Mouse (Mus musculus): Measurements from ENCODE around the gene Gm21969. TPM values are rescaled to one million over a fixed set of nuclear protein-coding genes. Genes with fewer than 3 reads are reported as not detected.

The Gm21969 gene
- polyA plus RNA-seq, 2 experiments, result 0.03 TPM; not detected in 1

DNA sequence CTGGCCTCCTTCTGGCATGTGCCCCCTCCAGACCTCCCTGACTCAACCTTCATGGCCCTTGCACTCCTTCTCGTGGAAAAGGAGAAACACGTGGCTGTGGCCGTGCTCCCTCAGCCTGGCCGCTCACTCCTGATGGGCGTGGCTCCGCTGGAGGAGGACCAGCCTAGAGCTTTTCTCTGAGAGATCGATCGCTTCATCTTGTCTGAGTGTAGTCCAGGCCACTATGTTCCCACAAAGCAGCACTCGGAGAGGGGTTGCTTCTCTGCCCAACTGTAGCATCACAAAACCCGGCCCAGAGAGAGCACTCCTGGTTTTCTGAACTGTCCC is 29.2 kb downstream of the Gm21969 start:
- H3K9ac ChIP-seq (ENCODE audit: low read depth, low read length, severe bottlenecking), result no peak overlapping the region
- TF ChIP-seq POLR2A (IDR thresholded peaks at IDR 0.05; ENCODE audit: borderline replicate concordance, extremely low read depth, insufficient read depth, insufficient read length), result no peak
- H3K9me3 ChIP-seq (ENCODE audit: control insufficient read depth, low read length), result no peaks in the 10 kb centered on the region
- no peak overlapping the region for H3K27ac ChIP-seq (replicated peaks; ENCODE audit: low read depth, low read length)
- 83% methylated on average over 10 of the region's 10 CpGs for WGBS
- no peaks in the 10 kb centered on the region for H3K27me3 ChIP-seq (ENCODE audit: control insufficient read depth, insufficient read depth, low read length)
- H3K4me2 ChIP-seq (replicated peaks; ENCODE audit: low read depth, low read length, severe bottlenecking), result no peak overlapping the region
- no peak for DNase-seq (ENCODE audit: low spot score)
- H3K4me1 ChIP-seq (ENCODE audit: control insufficient read depth, insufficient read depth, low read length), result no peaks in the 10 kb centered on the region
- H3K36me3 ChIP-seq (ENCODE audit: control insufficient read depth, insufficient read depth, low read length), result peaks cover 11% of the 10 kb centered on the region; the same call in 1 of the 2 replicates
- ATAC-seq (ENCODE audit: low FRiP score, low read depth), result no peak
- H3K4me3 ChIP-seq (replicated peaks; ENCODE audit: low read length), result no peak overlapping the region

DNA sequence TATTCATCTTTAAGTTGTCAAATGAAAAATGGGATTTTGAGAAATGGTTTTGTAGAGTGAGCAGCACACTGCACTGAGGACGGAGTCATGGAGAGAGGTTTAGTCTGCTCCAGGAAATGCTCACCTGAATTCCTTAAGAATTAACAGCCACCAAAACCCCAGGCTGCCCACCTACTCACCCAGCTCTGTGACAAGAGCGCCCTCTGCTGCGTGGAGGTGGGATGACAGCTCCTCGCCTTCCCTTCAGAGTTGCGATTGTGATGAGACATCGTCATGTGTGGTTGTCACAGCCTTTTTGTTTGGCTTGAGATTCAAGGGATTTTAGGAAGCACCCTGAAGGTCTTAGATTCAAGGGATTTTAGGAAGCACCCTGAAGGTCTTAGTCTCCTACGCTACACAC is 33.4 kb downstream of the Gm21969 start:
- no peak overlapping the region for H3K27ac ChIP-seq (replicated peaks; ENCODE audit: low read depth, low read length)
- ATAC-seq (ENCODE audit: low FRiP score, low read depth), result no peak
- no peaks in the 10 kb centered on the region for H3K9me3 ChIP-seq (ENCODE audit: control insufficient read depth, low read length)
- no peak for TF ChIP-seq POLR2A (IDR thresholded peaks at IDR 0.05; ENCODE audit: borderline replicate concordance, extremely low read depth, insufficient read depth, insufficient read length)
- H3K4me3 ChIP-seq (replicated peaks; ENCODE audit: low read length), result no peak overlapping the region
- 0 out of 2 replicates have a peak, but pooled peaks cover under 1% of the 10 kb centered on the region for H3K4me1 ChIP-seq (ENCODE audit: control insufficient read depth, insufficient read depth, low read length)
- DNase-seq (ENCODE audit: low spot score), result peak; percentile 45
- no peak overlapping the region for H3K4me2 ChIP-seq (replicated peaks; ENCODE audit: low read depth, low read length, severe bottlenecking)
- H3K9ac ChIP-seq (ENCODE audit: low read depth, low read length, severe bottlenecking), result no peak overlapping the region
- H3K27me3 ChIP-seq (ENCODE audit: control insufficient read depth, insufficient read depth, low read length), result peaks cover 2% of the 10 kb centered on the region; the same call in 1 of the 2 replicates
- 21% methylated on average over 7 of the region's 7 CpGs for WGBS
- peaks cover 14% of the 10 kb centered on the region; the same call in 1 of the 2 replicates for H3K36me3 ChIP-seq (ENCODE audit: control insufficient read depth, insufficient read depth, low read length)

GRCm38 (mm10) chr4:139637847-139638246 is 34.9 kb downstream of the Gm21969 start:
- no peak overlapping the region for H3K27ac ChIP-seq (replicated peaks; ENCODE audit: low read depth, low read length)
- peaks cover 14% of the 10 kb centered on the region; the same call in 1 of the 2 replicates for H3K36me3 ChIP-seq (ENCODE audit: control insufficient read depth, insufficient read depth, low read length)
- H3K4me2 ChIP-seq (replicated peaks; ENCODE audit: low read depth, low read length, severe bottlenecking), result no peak overlapping the region
- H3K27me3 ChIP-seq (ENCODE audit: control insufficient read depth, insufficient read depth, low read length), result peaks cover 10% of the 10 kb centered on the region; the same call in 1 of the 2 replicates
- WGBS, result 88% methylated on average over 9 of the region's 9 CpGs
- no peak overlapping the region for H3K4me3 ChIP-seq (replicated peaks; ENCODE audit: low read length)
- ATAC-seq (ENCODE audit: low FRiP score, low read depth) (no peak), DNase-seq (ENCODE audit: low spot score) (no peak)
- no peaks in the 10 kb centered on the region for H3K9me3 ChIP-seq (ENCODE audit: control insufficient read depth, low read length)
- H3K9ac ChIP-seq (ENCODE audit: low read depth, low read length, severe bottlenecking), result no peak overlapping the region
- peaks cover 10% of the 10 kb centered on the region for H3K4me1 ChIP-seq (ENCODE audit: control insufficient read depth, insufficient read depth, low read length)
- TF ChIP-seq POLR2A (IDR thresholded peaks at IDR 0.05; ENCODE audit: borderline replicate concordance, extremely low read depth, insufficient read depth, insufficient read length), result no peak

DNA sequence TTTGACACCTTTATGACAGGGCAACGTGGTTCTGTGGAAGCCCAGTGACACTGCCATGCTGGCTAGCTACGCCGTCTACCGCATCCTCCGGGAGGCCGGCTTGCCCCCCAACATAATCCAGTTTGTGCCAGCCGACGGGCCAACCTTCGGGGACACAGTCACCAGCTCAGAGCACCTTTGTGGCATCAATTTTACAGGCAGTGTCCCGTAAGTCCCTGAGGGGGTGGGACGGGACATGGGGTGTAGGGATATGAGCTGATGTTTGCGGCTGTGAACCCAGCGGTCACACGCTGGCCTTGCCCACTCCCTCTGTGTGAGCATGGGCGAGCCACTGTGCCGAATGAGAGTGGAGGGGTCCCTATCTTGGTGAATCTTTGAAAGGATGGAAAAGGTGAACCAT is 35.4 kb downstream of the Gm21969 start:
- peaks cover 10% of the 10 kb centered on the region for H3K27me3 ChIP-seq (ENCODE audit: control insufficient read depth, insufficient read depth, low read length)
- WGBS, result 92% methylated on average over 16 of the region's 16 CpGs
- DNase-seq (ENCODE audit: low spot score) (no peak), ATAC-seq (ENCODE audit: low FRiP score, low read depth) (no peak)
- no peak overlapping the region for H3K27ac ChIP-seq (replicated peaks; ENCODE audit: low read depth, low read length)
- H3K4me2 ChIP-seq (replicated peaks; ENCODE audit: low read depth, low read length, severe bottlenecking), result no peak overlapping the region
- H3K36me3 ChIP-seq (ENCODE audit: control insufficient read depth, insufficient read depth, low read length), result peaks cover 14% of the 10 kb centered on the region; the same call in 1 of the 2 replicates
- H3K4me3 ChIP-seq (replicated peaks; ENCODE audit: low read length), result no peak overlapping the region
- peaks cover 10% of the 10 kb centered on the region for H3K4me1 ChIP-seq (ENCODE audit: control insufficient read depth, insufficient read depth, low read length)
- H3K9me3 ChIP-seq (ENCODE audit: control insufficient read depth, low read length), result no peaks in the 10 kb centered on the region
- H3K9ac ChIP-seq (ENCODE audit: low read depth, low read length, severe bottlenecking), result no peak overlapping the region
- TF ChIP-seq POLR2A (IDR thresholded peaks at IDR 0.05; ENCODE audit: borderline replicate concordance, extremely low read depth, insufficient read depth, insufficient read length), result no peak

GRCm38 (mm10) chr4:139639801-139640200 is 36.8 kb downstream of the Gm21969 start:
- peaks cover 21% of the 10 kb centered on the region for H3K36me3 ChIP-seq (ENCODE audit: control insufficient read depth, insufficient read depth, low read length)
- H3K4me1 ChIP-seq (ENCODE audit: control insufficient read depth, insufficient read depth, low read length), result peaks cover 10% of the 10 kb centered on the region
- peaks cover 10% of the 10 kb centered on the region for H3K27me3 ChIP-seq (ENCODE audit: control insufficient read depth, insufficient read depth, low read length)
- no peak overlapping the region for H3K9ac ChIP-seq (ENCODE audit: low read depth, low read length, severe bottlenecking)
- H3K27ac ChIP-seq (replicated peaks; ENCODE audit: low read depth, low read length), result no peak overlapping the region
- ATAC-seq (ENCODE audit: low FRiP score, low read depth) (no peak), DNase-seq (ENCODE audit: low spot score) (no peak)
- no peak overlapping the region for H3K4me2 ChIP-seq (replicated peaks; ENCODE audit: low read depth, low read length, severe bottlenecking)
- 15% methylated on average over 12 of the region's 12 CpGs for WGBS
- no peak overlapping the region for H3K4me3 ChIP-seq (replicated peaks; ENCODE audit: low read length)
- no peaks in the 10 kb centered on the region for H3K9me3 ChIP-seq (ENCODE audit: control insufficient read depth, low read length)
- no peak for TF ChIP-seq POLR2A (IDR thresholded peaks at IDR 0.05; ENCODE audit: borderline replicate concordance, extremely low read depth, insufficient read depth, insufficient read length)

GRCm38 (mm10) chr4:139640333-139640732 is 37.3 kb downstream of the Gm21969 start:
- Histone ChIP-seq H3K36me3 (ENCODE audit: control insufficient read depth, insufficient read depth, low read length) (peaks cover 25% of the 10 kb centered on the region), H3K9me3 (ENCODE audit: control insufficient read depth, low read length) (no peaks in the 10 kb centered on the region), H3K4me2 (replicated peaks; ENCODE audit: low read depth, low read length, severe bottlenecking) (no peak overlapping the region), H3K27ac (replicated peaks; ENCODE audit: low read depth, low read length) (no peak overlapping the region), H3K4me1 (ENCODE audit: control insufficient read depth, insufficient read depth, low read length) (peaks cover 10% of the 10 kb centered on the region), H3K9ac (ENCODE audit: low read depth, low read length, severe bottlenecking) (no peak overlapping the region), H3K27me3 (ENCODE audit: control insufficient read depth, insufficient read depth, low read length) (peaks cover 10% of the 10 kb centered on the region), H3K4me3 (replicated peaks; ENCODE audit: low read length) (no peak overlapping the region)
- WGBS, result 30% methylated on average over 12 of the region's 12 CpGs
- no peak for ATAC-seq (ENCODE audit: low FRiP score, low read depth)
- TF ChIP-seq POLR2A (IDR thresholded peaks at IDR 0.05; ENCODE audit: borderline replicate concordance, extremely low read depth, insufficient read depth, insufficient read length), result no peak
- no peak for DNase-seq (ENCODE audit: low spot score)

Data from limb, embryonic 14.5 days (tissue).